Mouse (Mus musculus) myocyte (in vitro differentiated cells): Measurements from ENCODE around the gene Nudt2.

ENCODE experiments used
- E2F4 ChIP-seq: IDR thresholded peaks from one replicate; pipeline ENCODE4 v1.6.1; 2011; ENCODE audit warnings: mild to moderate bottlenecking, control low read depth, moderate library complexity; ENCODE audit not compliant: insufficient read depth
- MAX ChIP-seq: IDR thresholded peaks from one replicate; pipeline ENCODE4 v1.6.1; 2011; ENCODE audit warnings: low read depth, mild to moderate bottlenecking, control low read depth
- MYOG ChIP-seq, 3 experiments: IDR thresholded peaks; one replicate each; pipeline ENCODE4 v1.6.1; 2011; ENCODE audit warnings: control low read depth in 2 of 3, low read depth in 2 of 3, mild to moderate bottlenecking in 2 of 3; ENCODE audit not compliant: insufficient read length in 2 of 3, control insufficient read depth in 1 of 3, insufficient read depth in 1 of 3
- POLR2A ChIP-seq: IDR thresholded peaks from one replicate; pipeline ENCODE4 v1.6.1; 2011; ENCODE audit warnings: low read depth, mild to moderate bottlenecking, control low read depth, moderate library complexity; ENCODE audit not compliant: insufficient read length
- POLR2AphosphoS2 ChIP-seq: IDR thresholded peaks from one replicate; pipeline ENCODE4 v1.6.1; 2011; ENCODE audit warnings: low read depth, control low read depth; ENCODE audit not compliant: insufficient read length
- TCF12 ChIP-seq: IDR thresholded peaks from one replicate; pipeline ENCODE4 v1.6.1; 2011; ENCODE audit warnings: mild to moderate bottlenecking, control low read depth; ENCODE audit not compliant: poor library complexity, insufficient read depth, severe bottlenecking
- TCF3 ChIP-seq: IDR thresholded peaks from one replicate; pipeline ENCODE4 v1.6.1; 2011; ENCODE audit warnings: low read depth, control low read depth; ENCODE audit not compliant: insufficient read length
- USF1 ChIP-seq: IDR thresholded peaks from one replicate; pipeline ENCODE4 v1.6.1; 2011; ENCODE audit warnings: low read depth, mild to moderate bottlenecking, control low read depth, moderate library complexity

DNA sequence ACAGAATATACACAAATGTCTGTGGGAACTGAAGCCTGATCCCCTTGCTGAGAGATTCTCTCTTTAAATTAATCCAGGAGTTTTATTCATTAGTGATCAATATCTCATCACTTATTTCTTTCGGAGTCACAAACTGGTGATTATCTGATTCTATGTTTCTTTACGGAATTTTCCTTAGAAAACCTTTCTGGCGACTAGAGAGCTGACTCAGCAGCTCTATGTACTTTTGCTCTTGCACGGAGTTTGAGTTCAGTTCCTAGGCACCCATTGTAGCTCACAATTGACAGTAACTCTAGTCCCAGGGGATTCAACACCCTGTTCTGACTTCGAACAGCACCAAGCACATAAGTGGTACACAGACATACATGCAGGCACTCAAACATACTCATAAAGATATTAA, 26.0 kb upstream of the Nudt2 start:
- no peak for TF ChIP-seq POLR2A
- no peak for TF ChIP-seq MYOG (IDR thresholded peaks at IDR 0.05; ENCODE audit: control insufficient read depth in 1 of 3, insufficient read depth in 1 of 3, insufficient read length in 2 of 3, low read depth in 2 of 3)
- TF ChIP-seq USF1, result no peak
- no peak for TF ChIP-seq TCF3
- TF ChIP-seq E2F4, result no peak
- TF ChIP-seq POLR2AphosphoS2, result no peak
- TF ChIP-seq MAX, result no peak
- no peak for TF ChIP-seq TCF12
